In genomic region chr2:156166557-156166956, GRCm38 (mm10) we compare ENCODE assay signal across 28 mouse cellular contexts. TPM values are rescaled to one million over a fixed set of nuclear protein-coding genes. Genes with fewer than 3 reads are reported as not detected.
"Had no signal": no experiment of that assay in that cellular context is flagged by ENCODE, and none has a peak within 500 bp of the region (broad histone marks: within the 10 kb centered on the region; RNA-seq: fewer than 3 reads in every experiment).

No protein-coding gene starts in this region.

- H3K9ac ChIP-seq: embryonic facial prominence, embryonic 12.5 days; embryonic facial prominence, embryonic 13.5 days; embryonic facial prominence, embryonic 15.5 days; forebrain, embryonic 12.5 days; forebrain, embryonic 13.5 days; forebrain, embryonic 15.5 days; forebrain, postnatal 0 days had no signal

- H3K9me3 ChIP-seq: embryonic facial prominence, embryonic 10.5 days; embryonic facial prominence, embryonic 12.5 days; embryonic facial prominence, embryonic 13.5 days; embryonic facial prominence, embryonic 15.5 days; forebrain, embryonic 10.5 days; forebrain, embryonic 12.5 days; forebrain, embryonic 13.5 days; forebrain, embryonic 15.5 days had no signal

- H3K4me3 ChIP-seq: embryonic facial prominence, embryonic 10.5 days; embryonic facial prominence, embryonic 12.5 days; embryonic facial prominence, embryonic 13.5 days; embryonic facial prominence, embryonic 15.5 days; erythroblast, embryonic 14.5 days; forebrain, embryonic 10.5 days; forebrain, embryonic 12.5 days; forebrain, embryonic 13.5 days; forebrain, embryonic 15.5 days; gastrocnemius, adult 2 months; heart, adult 2 months had no signal

- H3K4me1 ChIP-seq: embryonic facial prominence, embryonic 10.5 days; embryonic facial prominence, embryonic 12.5 days; embryonic facial prominence, embryonic 13.5 days; embryonic facial prominence, embryonic 15.5 days; forebrain, embryonic 10.5 days; forebrain, embryonic 12.5 days; forebrain, embryonic 13.5 days; forebrain, embryonic 15.5 days had no signal

- H3K27ac ChIP-seq: embryonic facial prominence, embryonic 10.5 days; embryonic facial prominence, embryonic 12.5 days; embryonic facial prominence, embryonic 13.5 days; embryonic facial prominence, embryonic 15.5 days; forebrain, embryonic 10.5 days; forebrain, embryonic 12.5 days; forebrain, embryonic 13.5 days; forebrain, embryonic 15.5 days; gastrocnemius, adult 2 months; heart, adult 2 months had no signal

- DNase-seq: cerebellum, adult 8-10 months; cerebellum, adult 9-10 months; cerebellum, adult 9-11 months; cerebellum, postnatal 10 days; cerebellum, postnatal 14 days; cerebellum, postnatal 25 days; cerebellum, postnatal 36 days; embryo, embryonic 11 days; forebrain, postnatal 0 days; gastrocnemius, adult 2 months; gastrocnemius, postnatal 10 days; gastrocnemius, postnatal 14 days; gastrocnemius, postnatal 25 days; gastrocnemius, postnatal 36 days; heart, adult 11 months; heart, adult 18-20 months; heart, adult 2 months had no signal

- H3K4me2 ChIP-seq: embryonic facial prominence, embryonic 12.5 days; embryonic facial prominence, embryonic 13.5 days; embryonic facial prominence, embryonic 15.5 days; forebrain, embryonic 12.5 days; forebrain, embryonic 13.5 days; forebrain, embryonic 15.5 days had no signal

- ATAC-seq: forebrain, embryonic 13.5 days; forebrain, embryonic 14.5 days; forebrain, embryonic 15.5 days; forebrain, embryonic 16.5 days; forebrain, postnatal 0 days had no signal

- H3K27me3 ChIP-seq: embryonic facial prominence, embryonic 12.5 days; embryonic facial prominence, embryonic 13.5 days; embryonic facial prominence, embryonic 15.5 days; forebrain, embryonic 12.5 days; forebrain, embryonic 13.5 days; forebrain, embryonic 15.5 days had no signal

RNA-seq across cellular contexts. Expression of gene Gm28036, which starts 39.7 kb away (rescaled TPM):
- polyA plus RNA-seq: erythroblast, embryonic 14.5 days had no signal
